ENCODE assay signal across 8 mouse cellular contexts in the genomic region with DNA sequence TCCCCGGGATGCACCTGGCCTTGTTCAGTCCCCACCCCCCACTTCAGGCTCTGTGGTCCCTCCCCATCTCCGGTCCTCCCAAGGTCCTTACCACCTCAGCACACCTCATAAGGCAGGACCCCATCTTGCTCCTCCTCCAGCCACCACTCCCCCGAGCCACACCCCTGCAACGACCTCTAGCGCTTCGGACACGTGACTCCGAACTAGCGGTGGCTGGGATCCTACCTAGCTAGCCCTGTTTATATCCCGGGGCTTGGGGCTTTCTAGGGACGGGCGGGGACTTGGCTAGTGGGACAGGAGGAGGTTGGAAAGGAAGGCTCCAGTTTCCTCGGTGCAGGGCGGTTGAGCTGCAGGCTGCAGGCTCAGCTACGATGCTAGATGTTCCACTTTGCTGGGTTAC. TPM values are rescaled to one million over a fixed set of nuclear protein-coding genes. Genes with fewer than 3 reads are reported as not detected.
A peak's percentile ranks its signal among the peaks of the same experiment; 100 is the strongest.
DNase-seq lines count a peak whose midpoint lies in the region; ATAC-seq and TF ChIP-seq lines count a peak whose summit lies in the region.

No protein-coding gene starts in this region.

- DNase-seq in gastrocnemius, adult 2 months = peak; percentile 27
- DNase-seq in gastrocnemius, postnatal 14 days = no peak
- DNase-seq in adrenal gland, adult 8-10 months = peak; percentile 47
- peak; percentile 52 for DNase-seq in stomach, postnatal 0 days (ENCODE audit: low spot score)
- no peak for DNase-seq in layer of hippocampus, adult 9-11 months
- DNase-seq in thymus, postnatal 0 days (ENCODE audit: low spot score) = no peak

- peaks cover 20% of the 10 kb centered on the region for H3K27me3 ChIP-seq in hindbrain, embryonic 13.5 days
- H3K27me3 ChIP-seq in liver, embryonic 15.5 days = peaks cover 14% of the 10 kb centered on the region
- H3K27me3 ChIP-seq in stomach, postnatal 0 days (ENCODE audit: control insufficient read depth, insufficient read depth, low read length) = no peaks in the 10 kb centered on the region

- 6% methylated on average over 15 of the region's 15 CpGs for WGBS in hindbrain, embryonic 13.5 days
- WGBS in liver, embryonic 15.5 days (ENCODE audit: insufficient replicate concordance) = 9% methylated on average over 15 of the region's 15 CpGs
- 6% methylated on average over 15 of the region's 15 CpGs for WGBS in stomach, postnatal 0 days

- 0 out of 2 replicates have a peak, but pooled peaks have one; percentile 32 for ATAC-seq in hindbrain, embryonic 13.5 days (ENCODE audit: low FRiP score)
- peak; percentile 49 for ATAC-seq in liver, embryonic 15.5 days (ENCODE audit: insufficient read depth)
- peak; percentile 53; the same call in 1 of the 2 replicates for ATAC-seq in stomach, postnatal 0 days (ENCODE audit: low FRiP score, low TSS enrichment)

- no peaks in the 10 kb centered on the region for H3K36me3 ChIP-seq in hindbrain, embryonic 13.5 days
- H3K36me3 ChIP-seq in liver, embryonic 15.5 days (replicated peaks) = peaks cover 3% of the 10 kb centered on the region; the same call in 1 of the 2 replicates
- H3K36me3 ChIP-seq in stomach, postnatal 0 days (ENCODE audit: control insufficient read depth, insufficient read depth, low read length) = no peaks in the 10 kb centered on the region; the same call in 1 of the 2 replicates

- no peak for TF ChIP-seq EP300 in stomach, postnatal 0 days (optimal IDR thresholded peaks at IDR 0.05)

- H3K4me2 ChIP-seq in hindbrain, embryonic 13.5 days = peak overlapping the region; percentile 45
- H3K4me2 ChIP-seq in liver, embryonic 15.5 days = peak overlapping the region; percentile 53
- H3K4me2 ChIP-seq in stomach, postnatal 0 days (replicated peaks; ENCODE audit: low read depth) = peak overlapping the region; percentile 24; the same call in 1 of the 2 replicates

- 0 out of 2 replicates have a peak overlapping the region, but pooled peaks have one; percentile 24 for H3K9ac ChIP-seq in hindbrain, embryonic 13.5 days
- H3K9ac ChIP-seq in liver, embryonic 15.5 days = no peak overlapping the region
- H3K9ac ChIP-seq in stomach, postnatal 0 days (ENCODE audit: low read length) = no peak overlapping the region

- no peak overlapping the region for H3K27ac ChIP-seq in gastrocnemius, adult 2 months
- no peak overlapping the region for H3K27ac ChIP-seq in hindbrain, embryonic 13.5 days
- H3K27ac ChIP-seq in liver, embryonic 15.5 days (replicated peaks) = no peak overlapping the region
- no peak overlapping the region for H3K27ac ChIP-seq in stomach, postnatal 0 days (replicated peaks)

- intact Hi-C loops in gastrocnemius, adult 2 months (cut with DNase I) = no loop called here
- intact Hi-C loops in gastrocnemius, postnatal 14 days (cut with DNase I; ENCODE audit: low total_unique reads) = no loop called here

- H3K9me3 ChIP-seq in hindbrain, embryonic 13.5 days = no peaks in the 10 kb centered on the region
- no peaks in the 10 kb centered on the region for H3K9me3 ChIP-seq in liver, embryonic 15.5 days (replicated peaks)
- H3K9me3 ChIP-seq in stomach, postnatal 0 days (ENCODE audit: control insufficient read depth, low read length) = no peaks in the 10 kb centered on the region

- H3K4me1 ChIP-seq in hindbrain, embryonic 13.5 days (replicated peaks) = peaks cover 5% of the 10 kb centered on the region; the same call in 1 of the 2 replicates
- H3K4me1 ChIP-seq in liver, embryonic 15.5 days (replicated peaks) = peaks cover 4% of the 10 kb centered on the region
- no peaks in the 10 kb centered on the region for H3K4me1 ChIP-seq in stomach, postnatal 0 days (replicated peaks; ENCODE audit: control insufficient read depth, insufficient read depth)

- no peak overlapping the region for H3K4me3 ChIP-seq in gastrocnemius, adult 2 months
- H3K4me3 ChIP-seq in hindbrain, embryonic 13.5 days = no peak overlapping the region; the same call in 1 of the 2 replicates
- no peak overlapping the region for H3K4me3 ChIP-seq in liver, embryonic 15.5 days (replicated peaks)
- H3K4me3 ChIP-seq in stomach, postnatal 0 days (ENCODE audit: low read depth, low read length) = no peak overlapping the region

- no peak for TF ChIP-seq CTCF in gastrocnemius, adult 2 months (IDR thresholded peaks at IDR 0.05)
- TF ChIP-seq CTCF in stomach, postnatal 0 days (IDR thresholded peaks at IDR 0.05; ENCODE audit: low read depth) = no peak

RNA-seq across cellular contexts. Expression of gene Dgka, which starts 7.2 kb away (rescaled TPM):
- total RNA-seq in gastrocnemius, adult 2 months (2021) = 1 to 10 TPM; 8.8 to 9.7 TPM
- total RNA-seq in gastrocnemius, postnatal 14 days (2021) = 10 to 100 TPM in 1 of 2 experiments, 1 to 10 TPM in 1; 8.3 to 10.8 TPM
- total RNA-seq in adrenal gland, adult 8-10 months (2022) = 10 to 100 TPM; 16.5 to 41.1 (median 28.6) TPM
- 6.5 and 7.0 TPM in 2 replicates for polyA plus RNA-seq in hindbrain, embryonic 13.5 days (2015; fragmentation: Nextera tagmentation; extraction: Ambion mirVana)
- 2.4 and 3.0 TPM in 2 replicates for polyA plus RNA-seq in liver, embryonic 15.5 days (2015; fragmentation: Nextera tagmentation; extraction: Ambion mirVana)
- polyA plus RNA-seq in stomach, postnatal 0 days (2015; fragmentation: Nextera tagmentation; extraction: Ambion mirVana) = 14.6 and 15.7 TPM in 2 replicates
- 135 and 136 TPM in 2 replicates for polyA plus RNA-seq in thymus, postnatal 0 days (2015; fragmentation: Nextera tagmentation; extraction: Ambion mirVana)

RNA-seq across cellular contexts. Expression of gene Pym1, which starts 10.3 kb away (rescaled TPM):
- total RNA-seq in gastrocnemius, adult 2 months (2021) = 10 to 100 TPM in 1 of 2 experiments, 1 to 10 TPM in 1; 9.9 to 11.8 TPM
- 10 to 100 TPM; 10.9 to 14.3 TPM for total RNA-seq in gastrocnemius, postnatal 14 days (2021)
- total RNA-seq in adrenal gland, adult 8-10 months (2022) = 10 to 100 TPM; 24.1 to 31.9 (median 27.0) TPM
- polyA plus RNA-seq in hindbrain, embryonic 13.5 days (2015; fragmentation: Nextera tagmentation; extraction: Ambion mirVana) = 46.5 and 50.0 TPM in 2 replicates
- polyA plus RNA-seq in liver, embryonic 15.5 days (2015; fragmentation: Nextera tagmentation; extraction: Ambion mirVana) = 13.3 and 14.8 TPM in 2 replicates
- polyA plus RNA-seq in stomach, postnatal 0 days (2015; fragmentation: Nextera tagmentation; extraction: Ambion mirVana) = 22.7 and 24.1 TPM in 2 replicates
- polyA plus RNA-seq in thymus, postnatal 0 days (2015; fragmentation: Nextera tagmentation; extraction: Ambion mirVana) = 74.7 and 79.2 TPM in 2 replicates

RNA-seq across cellular contexts. Expression of gene Cdk2, which starts 32.6 kb away (rescaled TPM):
- total RNA-seq in gastrocnemius, adult 2 months (2021) = 1 to 10 TPM; 3.0 to 3.2 TPM
- 1 to 10 TPM; 7.5 to 8.5 TPM for total RNA-seq in gastrocnemius, postnatal 14 days (2021)
- 10 to 100 TPM; 13.4 to 26.6 (median 19.3) TPM for total RNA-seq in adrenal gland, adult 8-10 months (2022)
- polyA plus RNA-seq in hindbrain, embryonic 13.5 days (2015; fragmentation: Nextera tagmentation; extraction: Ambion mirVana) = 26.0 and 26.7 TPM in 2 replicates
- 53.7 and 56.6 TPM in 2 replicates for polyA plus RNA-seq in liver, embryonic 15.5 days (2015; fragmentation: Nextera tagmentation; extraction: Ambion mirVana)
- 33.1 and 33.4 TPM in 2 replicates for polyA plus RNA-seq in stomach, postnatal 0 days (2015; fragmentation: Nextera tagmentation; extraction: Ambion mirVana)
- polyA plus RNA-seq in thymus, postnatal 0 days (2015; fragmentation: Nextera tagmentation; extraction: Ambion mirVana) = 115 and 117 TPM in 2 replicates

RNA-seq across cellular contexts. Expression of gene Pmel, which starts 33.4 kb away (rescaled TPM):
- not detected for total RNA-seq in gastrocnemius, adult 2 months (2021)
- 1 to 10 TPM in 1 of 2 experiments, under 1 TPM in 1; 0.71 to 1.2 TPM for total RNA-seq in gastrocnemius, postnatal 14 days (2021)
- total RNA-seq in adrenal gland, adult 8-10 months (2022) = 1 to 10 TPM; 1.1 to 1.7 (median 1.3) TPM
- 0.32 and 0.70 TPM in 2 replicates for polyA plus RNA-seq in hindbrain, embryonic 13.5 days (2015; fragmentation: Nextera tagmentation; extraction: Ambion mirVana)
- 0.60 and 0.68 TPM in 2 replicates for polyA plus RNA-seq in liver, embryonic 15.5 days (2015; fragmentation: Nextera tagmentation; extraction: Ambion mirVana)
- polyA plus RNA-seq in stomach, postnatal 0 days (2015; fragmentation: Nextera tagmentation; extraction: Ambion mirVana) = 1.4 and 2.0 TPM in 2 replicates
- 1.1 and 1.3 TPM in 2 replicates for polyA plus RNA-seq in thymus, postnatal 0 days (2015; fragmentation: Nextera tagmentation; extraction: Ambion mirVana)

RNA-seq across cellular contexts. Expression of gene Rab5b, which starts 41.4 kb away (rescaled TPM):
- total RNA-seq in gastrocnemius, adult 2 months (2021) = 10 to 100 TPM; 90.3 to 94.5 TPM
- total RNA-seq in gastrocnemius, postnatal 14 days (2021) = 10 to 100 TPM; 75.2 to 78.2 TPM
- 100 to 1,000 TPM; 126 to 149 (median 145) TPM for total RNA-seq in adrenal gland, adult 8-10 months (2022)
- 99.1 and 101 TPM in 2 replicates for polyA plus RNA-seq in hindbrain, embryonic 13.5 days (2015; fragmentation: Nextera tagmentation; extraction: Ambion mirVana)
- polyA plus RNA-seq in liver, embryonic 15.5 days (2015; fragmentation: Nextera tagmentation; extraction: Ambion mirVana) = 33.5 and 36.7 TPM in 2 replicates
- polyA plus RNA-seq in stomach, postnatal 0 days (2015; fragmentation: Nextera tagmentation; extraction: Ambion mirVana) = 54.0 and 59.4 TPM in 2 replicates
- polyA plus RNA-seq in thymus, postnatal 0 days (2015; fragmentation: Nextera tagmentation; extraction: Ambion mirVana) = 45.3 and 46.5 TPM in 2 replicates

Comparison
In these comparisons a context has a peak if more than half of its experiments do, and no peak if none do; other contexts are left out.
1. DNase-seq: peak in gastrocnemius, adult 2 months (single experiment), adrenal gland, adult 8-10 months (single experiment) and stomach, postnatal 0 days (single experiment); none in gastrocnemius, postnatal 14 days (single experiment), layer of hippocampus, adult 9-11 months (single experiment) and thymus, postnatal 0 days (single experiment).
2. Peak in every context shown above with its lines, with median percentiles within 50 percentile points of each other: ATAC-seq and H3K4me2 ChIP-seq.